Mouse (Mus musculus): ENCODE measurements around the gene Clec4a2. TPM values are rescaled to one million over a fixed set of nuclear protein-coding genes. Genes with fewer than 3 reads are reported as not detected.
A peak's percentile ranks its signal among the peaks of the same experiment; 100 is the strongest.
"Not testable (repeated sequence)": the region's sequence is repeated elsewhere in the genome, so short reads cannot be mapped to it uniquely, and the experiment has no call there.

Clec4a2 gene
- total RNA-seq (2014; rRNA removed) (1.5 and 1.7 TPM in 2 replicates), polyA plus RNA-seq (2012; rRNA removed) (0.22 and 0.39 TPM in 2 replicates)

- 64% methylated on average over 1 of the region's 1 CpGs for WGBS
- not testable (repeated sequence) for H3K9ac ChIP-seq (ENCODE audit: low read depth, low read length); H3K79me2 ChIP-seq (ENCODE audit: control insufficient read depth, insufficient read depth, low read length); H3K4me1 ChIP-seq (ENCODE audit: control insufficient read depth, insufficient read depth, low read length); H3K4me3 ChIP-seq (ENCODE audit: insufficient read depth, low read depth, low read length); DNase-seq (ENCODE audit: extremely low read depth, low read depth, low spot score); H3K36me3 ChIP-seq (ENCODE audit: control insufficient read depth, insufficient read depth, low read length); H3K27ac ChIP-seq (replicated peaks; ENCODE audit: insufficient read depth, low read depth, low read length); H3K27me3 ChIP-seq (ENCODE audit: control insufficient read depth, insufficient read depth, low read length)
Observed at GRCm38 (mm10) chr6:123106128-123106527, at the start of gene Clec4a2. Gene Clec4a2 (plus strand): TSS chr6:123106428.

- WGBS, result 83% methylated on average over 4 of the region's 4 CpGs
- no peaks in the 10 kb centered on the region for H3K36me3 ChIP-seq (ENCODE audit: control insufficient read depth, insufficient read depth, low read length)
- no peaks in the 10 kb centered on the region for H3K27me3 ChIP-seq (ENCODE audit: control insufficient read depth, insufficient read depth, low read length)
- no peak overlapping the region for H3K4me3 ChIP-seq (ENCODE audit: insufficient read depth, low read depth, low read length)
- no peak overlapping the region for H3K9ac ChIP-seq (ENCODE audit: low read depth, low read length)
- H3K27ac ChIP-seq (replicated peaks; ENCODE audit: insufficient read depth, low read depth, low read length), result no peak overlapping the region
- TF ChIP-seq POLR2A (IDR thresholded peaks at IDR 0.05; ENCODE audit: extremely low read depth, insufficient read depth, low read length), result no peak
- peak; percentile 7 for DNase-seq (ENCODE audit: extremely low read depth, low read depth, low spot score)
- no peaks in the 10 kb centered on the region for H3K79me2 ChIP-seq (ENCODE audit: control insufficient read depth, insufficient read depth, low read length)
- H3K4me1 ChIP-seq (ENCODE audit: control insufficient read depth, insufficient read depth, low read length), result no peaks in the 10 kb centered on the region
Observed at GRCm38 (mm10) chr6:123095125-123095843, 10.9 kb upstream of the Clec4a2 start.

- 64% methylated on average over 3 of the region's 3 CpGs for WGBS
- no peaks in the 10 kb centered on the region for H3K36me3 ChIP-seq (ENCODE audit: control insufficient read depth, insufficient read depth, low read length)
- H3K79me2 ChIP-seq (ENCODE audit: control insufficient read depth, insufficient read depth, low read length), result no peaks in the 10 kb centered on the region
- TF ChIP-seq CTCF (IDR thresholded peaks at IDR 0.05; ENCODE audit: low read depth, low read length), result no peak
- TF ChIP-seq POLR2A (IDR thresholded peaks at IDR 0.05; ENCODE audit: extremely low read depth, insufficient read depth, low read length), result no peak
- DNase-seq (ENCODE audit: extremely low read depth, low read depth, low spot score), result peak; percentile 50
- H3K27me3 ChIP-seq (ENCODE audit: control insufficient read depth, insufficient read depth, low read length), result no peaks in the 10 kb centered on the region
- H3K27ac ChIP-seq (replicated peaks; ENCODE audit: insufficient read depth, low read depth, low read length), result no peak overlapping the region
- H3K4me3 ChIP-seq (ENCODE audit: insufficient read depth, low read depth, low read length), result no peak overlapping the region
- no peaks in the 10 kb centered on the region for H3K4me1 ChIP-seq (ENCODE audit: control insufficient read depth, insufficient read depth, low read length)
- no peak overlapping the region for H3K9ac ChIP-seq (ENCODE audit: low read depth, low read length)
Observed at GRCm38 (mm10) chr6:123123195-123123594, 17.0 kb downstream of the Clec4a2 start.

GRCm38 (mm10) chr6:123127173-123127572 lies 20.9 kb downstream of the Clec4a2 start:
- DNase-seq (ENCODE audit: extremely low read depth, low read depth, low spot score), result no peak
- no peaks in the 10 kb centered on the region for H3K4me1 ChIP-seq (ENCODE audit: control insufficient read depth, insufficient read depth, low read length)
- 52% methylated on average over 1 of the region's 1 CpGs for WGBS
- no peaks in the 10 kb centered on the region for H3K79me2 ChIP-seq (ENCODE audit: control insufficient read depth, insufficient read depth, low read length)
- H3K36me3 ChIP-seq (ENCODE audit: control insufficient read depth, insufficient read depth, low read length), result no peaks in the 10 kb centered on the region
- H3K4me3 ChIP-seq (ENCODE audit: insufficient read depth, low read depth, low read length), result no peak overlapping the region
- no peak for TF ChIP-seq CTCF (IDR thresholded peaks at IDR 0.05; ENCODE audit: low read depth, low read length)
- TF ChIP-seq POLR2A (IDR thresholded peaks at IDR 0.05; ENCODE audit: extremely low read depth, insufficient read depth, low read length), result no peak
- H3K27ac ChIP-seq (replicated peaks; ENCODE audit: insufficient read depth, low read depth, low read length), result no peak overlapping the region
- no peak overlapping the region for H3K9ac ChIP-seq (ENCODE audit: low read depth, low read length)
- H3K27me3 ChIP-seq (ENCODE audit: control insufficient read depth, insufficient read depth, low read length), result no peaks in the 10 kb centered on the region

- not testable (repeated sequence) for H3K36me3 ChIP-seq (ENCODE audit: control insufficient read depth, insufficient read depth, low read length); H3K27ac ChIP-seq (replicated peaks; ENCODE audit: insufficient read depth, low read depth, low read length); H3K9ac ChIP-seq (ENCODE audit: low read depth, low read length); H3K27me3 ChIP-seq (ENCODE audit: control insufficient read depth, insufficient read depth, low read length); DNase-seq (ENCODE audit: extremely low read depth, low read depth, low spot score); H3K4me1 ChIP-seq (ENCODE audit: control insufficient read depth, insufficient read depth, low read length); H3K79me2 ChIP-seq (ENCODE audit: control insufficient read depth, insufficient read depth, low read length); H3K4me3 ChIP-seq (ENCODE audit: insufficient read depth, low read depth, low read length)
- WGBS, result 55% methylated on average over 29 of the region's 29 CpGs
Observed at GRCm38 (mm10) chr6:123137766-123138526, 31.7 kb downstream of the Clec4a2 start.

- Histone ChIP-seq H3K79me2 (ENCODE audit: control insufficient read depth, insufficient read depth, low read length) (no peaks in the 10 kb centered on the region), H3K4me1 (ENCODE audit: control insufficient read depth, insufficient read depth, low read length) (no peaks in the 10 kb centered on the region), H3K36me3 (ENCODE audit: control insufficient read depth, insufficient read depth, low read length) (no peaks in the 10 kb centered on the region), H3K27me3 (ENCODE audit: control insufficient read depth, insufficient read depth, low read length) (no peaks in the 10 kb centered on the region), H3K27ac (replicated peaks; ENCODE audit: insufficient read depth, low read depth, low read length) (no peak overlapping the region), H3K9ac (ENCODE audit: low read depth, low read length) (no peak overlapping the region), H3K4me3 (ENCODE audit: insufficient read depth, low read depth, low read length) (no peak overlapping the region)
- TF ChIP-seq CTCF (IDR thresholded peaks at IDR 0.05; ENCODE audit: low read depth, low read length) (no peak), POLR2A (IDR thresholded peaks at IDR 0.05; ENCODE audit: extremely low read depth, insufficient read depth, low read length) (no peak)
- peak; percentile 21 for DNase-seq (ENCODE audit: extremely low read depth, low read depth, low spot score)
- WGBS, result 34% methylated on average over 1 of the region's 1 CpGs
Observed at GRCm38 (mm10) chr6:123170106-123170505, 63.9 kb downstream of the Clec4a2 start.
